Mouse (Mus musculus) intestine, embryonic 15.5 days (tissue): ENCODE results near the gene Abhd14b. TPM values are rescaled to one million over a fixed set of nuclear protein-coding genes. Genes with fewer than 3 reads are reported as not detected.

Source experiments
- ATAC-seq: fragments of 200-750 bp; cut with Nextera tagmentation; 2 replicates; pipeline ENCODE4 v1.8.0; 2017; ENCODE audit warnings: moderate TSS enrichment, moderate library complexity
- H3K27ac ChIP-seq: fragments of 300-500 bp; sonication (generic); 2 replicates; pipeline ENCODE4 v1.5.1; 2015; ENCODE audit warnings: mild to moderate bottlenecking, inconsistent platforms
- H3K27me3 ChIP-seq: fragments of 300-500 bp; sonication (generic); replicated peaks from 2 replicates; pipeline ENCODE4 v1.6.1; 2015; ENCODE audit warnings: inconsistent platforms
- H3K36me3 ChIP-seq: fragments of 300-500 bp; sonication (generic); 2 replicates; pipeline ENCODE4 v1.6.1; 2015; ENCODE audit warnings: inconsistent platforms
- H3K4me1 ChIP-seq: fragments of 300-500 bp; sonication (generic); replicated peaks from 2 replicates; pipeline ENCODE4 v1.6.1; 2015; ENCODE audit warnings: inconsistent platforms
- H3K4me2 ChIP-seq: fragments of 300-500 bp; sonication (generic); replicated peaks from 2 replicates; pipeline ENCODE4 v1.6.1; 2015; ENCODE audit warnings: mild to moderate bottlenecking, inconsistent platforms
- H3K4me3 ChIP-seq: fragments of 300-500 bp; sonication (generic); replicated peaks from 2 replicates; pipeline ENCODE4 v1.5.1; 2015; ENCODE audit warnings: inconsistent platforms
- H3K9ac ChIP-seq: fragments of 300-500 bp; sonication (generic); 2 replicates; pipeline ENCODE4 v1.6.1; 2015; ENCODE audit warnings: inconsistent platforms
- H3K9me3 ChIP-seq: fragments of 300-500 bp; sonication (generic); 2 replicates; pipeline ENCODE4 v1.6.1; 2016; ENCODE audit warnings: inconsistent platforms
- WGBS: fragments of 180-500 bp; shearing (Covaris S2); methylation state at CpG from one replicate; pipeline ENCODE4 v1.1.7; 2015; 5-methylcytosine and 5-hydroxymethylcytosine counted together
- polyA plus RNA-seq: library from polyadenylated mRNA; unstranded; fragments of >200 nt; fragmentation: Nextera tagmentation; extraction: Ambion mirVana; gene quantifications from 2 replicates; pipeline ENCODE4 v1.2.1, GENCODE M21; 2015

Gene Abhd14b
- polyA plus RNA-seq, 1 experiment from 2014 or later: 25.4 TPM

GRCm38 (mm10) chr9:106436566-106436965 is 10.7 kb upstream of the Abhd14b start:
- no peaks in the 10 kb centered on the region for H3K9me3 ChIP-seq
- no peaks in the 10 kb centered on the region for H3K27me3 ChIP-seq
- H3K4me3 ChIP-seq: no peak overlapping the region
- no peak for ATAC-seq
- H3K36me3 ChIP-seq: peaks cover 10% of the 10 kb centered on the region
- H3K9ac ChIP-seq: 0 out of 2 replicates have a peak overlapping the region, but pooled peaks have one; percentile 17
- 76% methylated on average over 9 of the region's 9 CpGs for WGBS
- H3K27ac ChIP-seq: no peak overlapping the region
- peaks cover 39% of the 10 kb centered on the region for H3K4me1 ChIP-seq
- peak overlapping the region; percentile 93 for H3K4me2 ChIP-seq

GRCm38 (mm10) chr9:106442680-106443079 is 4.6 kb upstream of the Abhd14b start:
- no peak for ATAC-seq
- WGBS: 78% methylated on average over 5 of the region's 5 CpGs
- no peak overlapping the region for H3K4me2 ChIP-seq
- no peak overlapping the region for H3K4me3 ChIP-seq
- H3K27me3 ChIP-seq: no peaks in the 10 kb centered on the region
- H3K27ac ChIP-seq: no peak overlapping the region
- H3K9me3 ChIP-seq: no peaks in the 10 kb centered on the region
- H3K9ac ChIP-seq: no peak overlapping the region
- peaks cover 31% of the 10 kb centered on the region for H3K4me1 ChIP-seq
- no peaks in the 10 kb centered on the region for H3K36me3 ChIP-seq

DNA sequence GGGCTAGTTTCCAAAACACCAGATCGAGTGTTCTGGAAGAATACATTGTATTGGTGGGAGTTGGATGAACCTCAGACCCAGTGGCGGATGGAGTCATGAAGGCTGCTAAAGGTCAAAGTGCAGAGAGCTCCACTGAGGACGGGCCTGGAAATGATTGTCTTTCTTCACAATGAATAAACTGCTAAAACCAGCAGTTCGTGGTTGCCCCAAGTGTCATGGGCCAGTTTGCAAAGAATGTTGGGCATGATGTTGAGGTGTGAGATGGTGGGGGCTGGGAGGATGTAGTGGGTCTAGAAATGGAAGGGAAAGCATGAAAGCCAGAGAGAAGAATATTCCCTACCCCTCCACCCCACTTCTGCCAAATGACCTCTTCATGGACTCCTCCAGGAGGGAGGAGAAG is 2.4 kb upstream of the Abhd14b start:
- Histone ChIP-seq H3K27me3 (no peaks in the 10 kb centered on the region), H3K9me3 (no peaks in the 10 kb centered on the region), H3K9ac (no peak overlapping the region), H3K36me3 (no peaks in the 10 kb centered on the region), H3K4me2 (no peak overlapping the region), H3K4me1 (peaks cover 39% of the 10 kb centered on the region), H3K27ac (no peak overlapping the region), H3K4me3 (no peak overlapping the region)
- WGBS: 71% methylated on average over 4 of the region's 4 CpGs
- no peak for ATAC-seq

- Histone ChIP-seq H3K4me1 (peaks cover 65% of the 10 kb centered on the region), H3K27me3 (no peaks in the 10 kb centered on the region), H3K4me3 (peak overlapping the region; percentile 45), H3K9ac (peak overlapping the region; percentile 53), H3K9me3 (no peaks in the 10 kb centered on the region), H3K27ac (peak overlapping the region; percentile 49), H3K4me2 (peak overlapping the region; percentile 84), H3K36me3 (no peaks in the 10 kb centered on the region)
- ATAC-seq: peak; percentile 7; the same call in 1 of the 2 replicates
- 32% methylated on average over 9 of the region's 9 CpGs for WGBS
Observed at GRCm38 (mm10) chr9:106447951-106448350, 692 bp downstream of the Abhd14b start.

DNA sequence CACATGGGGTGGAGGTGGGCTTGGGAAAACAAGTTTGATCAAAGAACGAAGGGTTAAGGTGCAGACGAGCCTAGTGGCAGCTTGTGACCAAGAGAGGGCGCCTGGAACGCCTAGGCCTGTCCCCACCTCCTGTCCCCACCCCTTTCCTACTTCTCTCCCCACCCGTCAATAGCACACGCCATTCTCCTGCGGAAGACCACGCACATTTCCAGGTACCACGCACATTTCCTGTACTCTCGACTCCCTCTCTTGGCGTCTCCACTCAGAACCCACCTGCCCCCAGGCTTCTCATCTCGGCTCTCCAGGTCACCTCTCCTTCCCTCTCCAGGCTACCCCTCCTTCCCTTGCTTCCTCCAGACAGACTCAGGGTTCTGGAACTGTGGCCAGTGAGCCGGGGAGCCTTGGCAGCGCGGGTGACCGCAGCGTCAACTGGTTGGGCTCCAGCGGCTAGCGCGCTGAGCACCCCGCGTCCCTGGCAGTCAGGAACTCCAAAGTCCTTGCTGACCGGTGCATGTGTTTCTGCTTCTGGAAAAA is 1.3 kb downstream of the Abhd14b start:
- Histone ChIP-seq H3K27me3 (no peaks in the 10 kb centered on the region), H3K9ac (peak overlapping the region; percentile 53), H3K9me3 (no peaks in the 10 kb centered on the region), H3K27ac (peak overlapping the region; percentile 49), H3K4me3 (peak overlapping the region; percentile 50), H3K4me2 (peak overlapping the region; percentile 84), H3K36me3 (no peaks in the 10 kb centered on the region), H3K4me1 (peaks cover 69% of the 10 kb centered on the region)
- ATAC-seq: peak; percentile 66
- WGBS: under 1% methylated on average over 23 of the region's 23 CpGs

DNA sequence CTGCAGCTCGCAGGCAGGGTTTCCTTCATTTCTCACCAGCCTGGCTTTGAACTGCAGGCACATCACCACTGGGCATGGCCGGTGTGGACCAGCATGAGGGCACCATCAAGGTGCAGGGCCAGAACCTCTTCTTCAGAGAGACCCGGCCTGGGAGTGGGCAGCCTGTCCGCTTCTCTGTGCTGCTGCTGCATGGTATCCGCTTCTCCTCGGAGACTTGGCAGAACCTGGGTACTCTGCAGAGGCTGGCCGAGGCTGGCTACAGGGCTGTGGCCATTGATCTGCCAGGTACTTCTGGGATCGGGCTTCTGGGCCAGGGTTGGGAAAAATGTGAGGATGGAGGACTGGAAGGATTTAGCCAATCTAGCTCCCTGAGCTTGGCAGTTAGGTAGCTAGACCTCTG is 2.7 kb downstream of the Abhd14b start:
- Histone ChIP-seq H3K4me1 (peaks cover 77% of the 10 kb centered on the region), H3K9ac (peak overlapping the region; percentile 11; the same call in 1 of the 2 replicates), H3K27ac (no peak overlapping the region; the same call in 1 of the 2 replicates), H3K4me3 (no peak overlapping the region), H3K9me3 (no peaks in the 10 kb centered on the region), H3K4me2 (0 out of 2 replicates have a peak overlapping the region, but pooled peaks have one; percentile 41), H3K27me3 (no peaks in the 10 kb centered on the region), H3K36me3 (no peaks in the 10 kb centered on the region)
- ATAC-seq: no peak
- 90% methylated on average over 8 of the region's 8 CpGs for WGBS

- no peaks in the 10 kb centered on the region for H3K36me3 ChIP-seq
- no peak overlapping the region for H3K9ac ChIP-seq
- no peaks in the 10 kb centered on the region for H3K9me3 ChIP-seq
- 7% methylated on average over 9 of the region's 9 CpGs for WGBS
- no peak overlapping the region; the same call in none of the 2 replicates for H3K27ac ChIP-seq
- peak overlapping the region; percentile 41 for H3K4me2 ChIP-seq
- 0 out of 2 replicates have a peak overlapping the region, but pooled peaks have one; percentile 2 for H3K4me3 ChIP-seq
- peaks cover 77% of the 10 kb centered on the region for H3K4me1 ChIP-seq
- H3K27me3 ChIP-seq: no peaks in the 10 kb centered on the region
- no peak for ATAC-seq
Observed at GRCm38 (mm10) chr9:106450661-106451060, 3.4 kb downstream of the Abhd14b start.

- 65% methylated on average over 11 of the region's 11 CpGs for WGBS
- Histone ChIP-seq H3K9ac (no peak overlapping the region), H3K27me3 (no peaks in the 10 kb centered on the region), H3K9me3 (no peaks in the 10 kb centered on the region), H3K4me3 (no peak overlapping the region), H3K4me2 (no peak overlapping the region), H3K36me3 (no peaks in the 10 kb centered on the region), H3K4me1 (peaks cover 77% of the 10 kb centered on the region), H3K27ac (no peak overlapping the region)
- no peak for ATAC-seq
Observed at GRCm38 (mm10) chr9:106451298-106451697, 4.0 kb downstream of the Abhd14b start.

DNA sequence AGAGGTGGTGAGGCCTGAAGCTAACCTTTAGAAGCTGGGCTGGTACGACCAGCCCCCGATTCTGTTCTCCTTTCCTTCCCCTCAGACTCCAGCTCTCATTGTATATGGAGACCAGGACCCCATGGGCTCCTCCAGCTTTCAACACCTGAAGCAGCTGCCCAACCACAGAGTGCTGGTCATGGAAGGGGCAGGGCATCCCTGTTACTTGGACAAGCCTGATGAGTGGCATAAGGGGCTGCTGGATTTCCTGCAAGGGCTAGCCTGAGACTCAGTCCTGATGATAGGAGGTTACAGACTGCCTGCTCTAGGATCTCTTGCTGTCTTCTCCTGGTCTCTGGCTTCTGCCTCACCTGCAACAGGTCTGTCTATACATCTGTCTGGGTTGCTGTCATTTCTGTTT is 4.6 kb downstream of the Abhd14b start:
- Histone ChIP-seq H3K27me3 (no peaks in the 10 kb centered on the region), H3K36me3 (no peaks in the 10 kb centered on the region), H3K4me1 (peaks cover 79% of the 10 kb centered on the region), H3K4me2 (no peak overlapping the region), H3K9ac (no peak overlapping the region), H3K9me3 (no peaks in the 10 kb centered on the region), H3K4me3 (no peak overlapping the region), H3K27ac (no peak overlapping the region)
- WGBS: 54% methylated on average over 2 of the region's 2 CpGs
- no peak for ATAC-seq

- Histone ChIP-seq H3K4me2 (peak overlapping the region; percentile 93), H3K27me3 (no peaks in the 10 kb centered on the region), H3K36me3 (no peaks in the 10 kb centered on the region), H3K4me1 (peaks cover 81% of the 10 kb centered on the region), H3K27ac (no peak overlapping the region), H3K4me3 (peak overlapping the region; percentile 66; the same call in 1 of the 2 replicates), H3K9me3 (no peaks in the 10 kb centered on the region), H3K9ac (no peak overlapping the region)
- ATAC-seq: no peak
- 37% methylated on average over 6 of the region's 6 CpGs for WGBS
Observed at GRCm38 (mm10) chr9:106452351-106452750, 5.1 kb downstream of the Abhd14b start.

GRCm38 (mm10) chr9:106452821-106453220 is 5.6 kb downstream of the Abhd14b start:
- peaks cover 78% of the 10 kb centered on the region for H3K4me1 ChIP-seq
- H3K27ac ChIP-seq: peak overlapping the region; percentile 84
- H3K27me3 ChIP-seq: no peaks in the 10 kb centered on the region
- WGBS: 8% methylated on average over 7 of the region's 7 CpGs
- H3K9me3 ChIP-seq: no peaks in the 10 kb centered on the region
- H3K4me3 ChIP-seq: peak overlapping the region; percentile 66
- no peak; the same call in 1 of the 2 replicates for ATAC-seq
- no peaks in the 10 kb centered on the region for H3K36me3 ChIP-seq
- 0 out of 2 replicates have a peak overlapping the region, but pooled peaks have one; percentile 10 for H3K9ac ChIP-seq
- peak overlapping the region; percentile 93 for H3K4me2 ChIP-seq

DNA sequence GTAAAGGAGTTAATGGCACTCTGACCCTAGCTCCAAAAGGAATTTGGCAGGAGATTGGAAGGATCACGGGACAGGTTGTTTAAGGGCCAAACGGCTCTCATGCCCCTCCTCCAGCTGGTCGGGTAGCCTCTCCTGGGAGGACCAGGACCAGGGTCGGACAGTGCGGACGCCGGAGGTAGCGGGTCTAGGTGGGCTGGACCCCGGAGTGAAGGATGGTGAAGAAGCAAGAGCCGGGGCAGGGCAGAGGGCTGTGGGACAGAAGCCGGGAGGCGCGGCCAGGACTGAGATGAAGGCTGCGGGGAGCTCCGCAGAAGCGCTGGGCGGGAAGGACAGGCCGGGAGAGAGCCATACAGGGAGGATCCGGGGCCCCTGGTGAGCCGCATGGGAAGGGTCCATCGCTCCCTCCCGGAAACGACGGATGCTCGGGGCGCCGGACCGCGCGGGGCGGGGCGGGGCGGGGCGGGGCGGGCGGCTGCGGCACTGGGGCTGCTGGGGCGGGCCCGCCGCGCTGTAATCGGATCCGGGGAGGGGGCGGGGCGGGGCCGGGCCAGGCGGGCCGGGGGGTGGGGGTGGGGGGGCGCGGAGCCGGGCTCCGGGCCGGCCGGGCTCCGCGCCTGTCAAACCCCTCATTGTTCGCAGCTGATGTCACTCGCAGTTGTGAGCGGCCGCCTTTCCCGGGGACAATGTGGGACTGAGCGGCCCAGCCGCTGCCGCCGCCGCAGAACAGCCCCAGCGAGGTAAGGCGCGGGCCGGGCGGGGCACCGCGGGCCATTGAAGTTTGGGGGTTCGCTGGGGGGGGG is 6.2 kb downstream of the Abhd14b start, which contains the start of gene Pcbp4:
Gene Pcbp4, plus strand, starts transcription at position 21 of the 800 bp plus-strand sequence.
- peak; percentile 78 for ATAC-seq
- no peaks in the 10 kb centered on the region for H3K9me3 ChIP-seq
- H3K9ac ChIP-seq: peak within 1 kb of the TSS; percentile 74
- H3K27me3 ChIP-seq: no peaks in the 10 kb centered on the region
- H3K4me2 ChIP-seq: peak within 1 kb of the TSS; percentile 93
- peak within 1 kb of the TSS; percentile 84 for H3K27ac ChIP-seq
- WGBS: under 1% methylated on average over 33 of the region's 74 CpGs
- peaks cover 72% of the 10 kb centered on the region for H3K4me1 ChIP-seq
- H3K36me3 ChIP-seq: no peaks in the 10 kb centered on the region
- H3K4me3 ChIP-seq: peak within 1 kb of the TSS; percentile 66
